Mouse (Mus musculus): ENCODE data around the gene Dcaf4. TPM values are rescaled to one million over a fixed set of nuclear protein-coding genes. Genes with fewer than 3 reads are reported as not detected.

Dcaf4 gene
- polyA plus RNA-seq, 1 experiment from 2014 or later, result 27.3 TPM

DNA sequence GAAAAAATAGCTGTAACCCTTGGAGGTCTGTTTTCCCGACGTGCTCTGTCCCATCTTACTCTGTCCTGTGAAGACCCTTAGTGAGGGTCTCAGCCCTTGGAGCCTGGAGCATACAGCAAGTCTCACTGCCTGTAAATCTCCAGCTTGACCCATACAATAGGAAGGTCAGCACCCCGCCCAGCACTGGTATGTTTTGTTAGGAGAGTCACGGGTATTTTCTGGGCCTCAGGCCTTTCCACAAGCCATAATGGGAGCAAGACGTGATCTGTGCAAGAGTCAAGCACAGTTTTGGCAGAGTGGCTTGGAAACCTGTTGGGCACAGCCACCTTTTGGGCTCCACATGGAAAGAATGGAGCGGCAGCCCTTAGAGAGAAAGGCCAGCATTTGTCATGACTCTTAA, 7.5 kb downstream of the Dcaf4 start:
- no peaks in the 10 kb centered on the region for H3K9me3 ChIP-seq
- H3K4me2 ChIP-seq (replicated peaks), result no peak overlapping the region
- no peak overlapping the region for H3K9ac ChIP-seq
- peaks cover 9% of the 10 kb centered on the region for H3K36me3 ChIP-seq
- no peak overlapping the region for H3K4me3 ChIP-seq (replicated peaks)
- H3K27ac ChIP-seq, result no peak overlapping the region
- 69% methylated on average over 6 of the region's 6 CpGs for WGBS
- H3K4me1 ChIP-seq (replicated peaks), result peaks cover 10% of the 10 kb centered on the region; the same call in 1 of the 2 replicates
- ATAC-seq, result no peak
- H3K27me3 ChIP-seq (replicated peaks), result no peaks in the 10 kb centered on the region

DNA sequence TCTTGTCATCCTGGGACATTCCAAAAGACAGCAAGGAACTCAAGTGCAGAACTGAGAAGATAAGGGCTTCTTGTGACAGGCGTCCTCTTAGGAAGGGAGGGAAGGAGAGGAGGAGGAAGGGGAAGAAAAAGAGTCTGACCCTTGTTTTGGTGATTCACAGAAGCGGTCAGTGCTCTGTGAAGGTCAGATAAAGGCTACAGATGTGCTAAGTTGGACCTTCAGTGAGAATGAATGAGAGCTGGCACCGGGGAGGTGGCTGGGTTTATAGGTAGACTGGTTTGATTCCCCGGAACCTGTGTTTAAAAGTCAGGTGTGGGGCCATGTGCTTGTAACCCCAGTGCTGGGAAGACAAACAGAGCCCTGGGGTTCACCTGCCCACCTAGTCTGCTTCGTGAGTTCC, 8.4 kb downstream of the Dcaf4 start:
- no peak overlapping the region for H3K27ac ChIP-seq
- H3K4me2 ChIP-seq (replicated peaks), result no peak overlapping the region
- H3K4me1 ChIP-seq (replicated peaks), result peaks cover 10% of the 10 kb centered on the region; the same call in 1 of the 2 replicates
- peaks cover 12% of the 10 kb centered on the region for H3K36me3 ChIP-seq
- ATAC-seq, result no peak
- H3K27me3 ChIP-seq (replicated peaks), result no peaks in the 10 kb centered on the region
- H3K4me3 ChIP-seq (replicated peaks), result no peak overlapping the region
- WGBS, result 89% methylated on average over 5 of the region's 5 CpGs
- no peaks in the 10 kb centered on the region for H3K9me3 ChIP-seq
- no peak overlapping the region for H3K9ac ChIP-seq

DNA sequence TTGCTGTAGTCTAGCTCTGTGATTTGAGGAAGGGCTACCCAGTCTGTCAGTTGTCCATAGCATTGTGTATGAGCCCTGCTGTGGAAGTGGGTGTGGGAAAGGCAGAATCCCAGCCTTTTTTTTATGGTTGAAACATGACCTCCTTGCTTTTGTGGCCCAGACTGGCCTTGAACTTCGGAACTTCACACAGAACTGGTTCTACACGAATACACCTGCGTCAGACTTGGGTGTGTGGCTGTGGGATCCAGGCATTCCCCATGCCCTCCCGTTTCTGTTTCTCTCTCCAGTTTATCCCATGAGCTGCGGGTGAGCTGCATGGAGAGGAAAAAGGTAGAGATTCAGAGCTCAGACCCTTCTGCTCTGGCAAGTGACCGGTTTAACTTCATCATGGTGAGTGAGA, 11.7 kb downstream of the Dcaf4 start:
- Histone ChIP-seq H3K4me1 (replicated peaks) (peaks cover 6% of the 10 kb centered on the region; the same call in 1 of the 2 replicates), H3K4me2 (replicated peaks) (no peak overlapping the region), H3K27me3 (replicated peaks) (no peaks in the 10 kb centered on the region), H3K27ac (no peak overlapping the region), H3K4me3 (replicated peaks) (no peak overlapping the region), H3K9ac (no peak overlapping the region), H3K9me3 (no peaks in the 10 kb centered on the region), H3K36me3 (peaks cover 16% of the 10 kb centered on the region)
- 81% methylated on average over 6 of the region's 6 CpGs for WGBS
- ATAC-seq, result peak; percentile 57

DNA sequence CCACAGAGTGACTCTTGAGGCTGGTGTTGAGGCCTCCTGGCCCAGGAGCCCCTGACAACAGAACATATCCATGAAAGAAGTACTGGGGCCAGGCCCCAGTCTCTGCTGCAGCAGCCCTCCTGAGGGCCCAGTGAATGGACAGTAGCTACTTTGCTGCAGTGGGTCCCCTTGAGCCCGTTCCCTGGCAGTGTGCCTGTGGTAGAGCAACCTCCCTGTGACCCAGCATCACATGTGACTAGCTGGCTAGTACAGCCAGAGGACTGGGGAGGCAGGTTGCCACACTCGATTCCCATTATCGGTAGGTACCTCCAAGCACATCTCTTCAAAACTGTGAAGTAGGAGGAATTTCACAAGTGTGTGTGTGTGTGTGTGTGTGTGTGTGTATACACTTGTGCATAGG, 12.7 kb downstream of the Dcaf4 start:
- no peak overlapping the region for H3K4me3 ChIP-seq (replicated peaks)
- WGBS, result 88% methylated on average over 3 of the region's 3 CpGs
- H3K4me1 ChIP-seq (replicated peaks), result peaks cover 6% of the 10 kb centered on the region; the same call in 1 of the 2 replicates
- no peak overlapping the region for H3K27ac ChIP-seq
- no peak overlapping the region for H3K9ac ChIP-seq
- no peak for ATAC-seq
- no peaks in the 10 kb centered on the region for H3K9me3 ChIP-seq
- peaks cover 19% of the 10 kb centered on the region; the same call in 1 of the 2 replicates for H3K36me3 ChIP-seq
- no peak overlapping the region for H3K4me2 ChIP-seq (replicated peaks)
- no peaks in the 10 kb centered on the region for H3K27me3 ChIP-seq (replicated peaks)

DNA sequence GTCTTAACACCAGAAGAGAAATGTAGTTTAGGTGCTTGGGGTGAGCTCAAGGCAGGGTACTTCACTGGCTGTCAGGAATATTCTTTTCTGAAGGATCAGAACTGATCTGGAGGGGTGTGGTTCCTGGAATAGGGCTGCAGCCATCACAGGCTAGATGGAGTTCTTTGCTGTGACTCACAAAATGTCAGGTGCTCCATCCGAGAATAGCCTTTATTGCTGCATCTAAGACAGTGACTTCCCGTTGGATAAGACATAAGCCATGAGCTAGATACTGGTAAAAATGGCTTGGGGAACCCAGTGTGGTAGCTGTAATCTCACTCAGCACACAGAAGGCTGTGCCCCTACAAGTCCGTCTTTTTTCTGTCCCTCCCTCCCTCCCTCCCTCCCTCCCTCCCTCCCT, 13.9 kb downstream of the Dcaf4 start:
- Histone ChIP-seq H3K27ac (no peak overlapping the region), H3K4me2 (replicated peaks) (no peak overlapping the region), H3K4me3 (replicated peaks) (no peak overlapping the region), H3K4me1 (replicated peaks) (peaks cover 6% of the 10 kb centered on the region; the same call in 1 of the 2 replicates), H3K9me3 (no peaks in the 10 kb centered on the region), H3K36me3 (peaks cover 23% of the 10 kb centered on the region; the same call in 1 of the 2 replicates), H3K27me3 (replicated peaks) (no peaks in the 10 kb centered on the region), H3K9ac (no peak overlapping the region)
- no peak for ATAC-seq
- 71% methylated on average over 3 of the region's 3 CpGs for WGBS

DNA sequence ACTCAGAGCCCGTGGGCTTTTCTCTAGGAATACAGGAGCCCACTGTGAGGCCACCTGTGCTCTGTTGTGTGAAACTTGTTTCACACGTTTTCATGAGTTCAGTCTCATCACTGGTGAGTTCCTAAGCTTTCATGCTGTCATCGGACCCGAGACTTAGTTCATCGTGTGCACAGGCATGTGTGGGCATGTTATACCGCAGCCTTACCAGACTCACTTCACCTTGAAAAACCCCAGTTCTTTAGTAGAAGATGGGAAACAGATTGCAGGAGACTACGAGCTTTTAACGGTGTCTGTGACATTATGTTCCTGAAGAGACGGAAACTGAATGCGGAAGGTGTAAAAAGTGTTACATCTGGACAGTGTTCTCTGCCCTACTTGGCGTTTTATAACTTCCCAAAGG, 15.2 kb downstream of the Dcaf4 start:
- no peak for ATAC-seq
- no peak overlapping the region for H3K27ac ChIP-seq
- H3K4me2 ChIP-seq (replicated peaks), result no peak overlapping the region
- no peak overlapping the region for H3K9ac ChIP-seq
- no peaks in the 10 kb centered on the region for H3K27me3 ChIP-seq (replicated peaks)
- H3K4me1 ChIP-seq (replicated peaks), result peaks cover 6% of the 10 kb centered on the region; the same call in 1 of the 2 replicates
- no peaks in the 10 kb centered on the region for H3K9me3 ChIP-seq
- WGBS, result 75% methylated on average over 11 of the region's 11 CpGs
- H3K4me3 ChIP-seq (replicated peaks), result no peak overlapping the region
- peaks cover 25% of the 10 kb centered on the region; the same call in 1 of the 2 replicates for H3K36me3 ChIP-seq

DNA sequence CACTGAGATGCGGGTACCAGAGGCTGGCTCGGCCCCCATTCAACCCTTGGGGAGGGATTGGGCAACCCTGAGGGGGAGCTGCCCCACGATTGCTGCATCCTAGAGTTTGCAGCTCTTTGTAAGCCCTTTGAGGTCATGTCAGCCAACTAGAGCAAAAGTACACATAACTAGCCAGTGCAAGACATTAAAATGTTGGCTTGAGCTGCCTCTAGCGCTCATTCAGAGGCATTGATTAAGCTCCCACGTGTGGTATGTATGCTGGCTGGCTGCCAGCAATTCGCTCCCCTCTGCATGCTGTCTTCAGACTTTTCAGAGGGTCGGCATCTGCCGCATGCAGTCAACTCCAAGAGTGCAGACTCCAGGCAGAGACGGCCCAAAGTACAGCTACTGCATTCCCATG, 15.8 kb downstream of the Dcaf4 start:
- Histone ChIP-seq H3K4me3 (replicated peaks) (no peak overlapping the region), H3K36me3 (peaks cover 26% of the 10 kb centered on the region; the same call in 1 of the 2 replicates), H3K4me2 (replicated peaks) (no peak overlapping the region), H3K27ac (no peak overlapping the region), H3K27me3 (replicated peaks) (no peaks in the 10 kb centered on the region), H3K4me1 (replicated peaks) (peaks cover 6% of the 10 kb centered on the region; the same call in 1 of the 2 replicates), H3K9ac (no peak overlapping the region), H3K9me3 (no peaks in the 10 kb centered on the region)
- WGBS, result 53% methylated on average over 9 of the region's 9 CpGs
- ATAC-seq, result no peak

DNA sequence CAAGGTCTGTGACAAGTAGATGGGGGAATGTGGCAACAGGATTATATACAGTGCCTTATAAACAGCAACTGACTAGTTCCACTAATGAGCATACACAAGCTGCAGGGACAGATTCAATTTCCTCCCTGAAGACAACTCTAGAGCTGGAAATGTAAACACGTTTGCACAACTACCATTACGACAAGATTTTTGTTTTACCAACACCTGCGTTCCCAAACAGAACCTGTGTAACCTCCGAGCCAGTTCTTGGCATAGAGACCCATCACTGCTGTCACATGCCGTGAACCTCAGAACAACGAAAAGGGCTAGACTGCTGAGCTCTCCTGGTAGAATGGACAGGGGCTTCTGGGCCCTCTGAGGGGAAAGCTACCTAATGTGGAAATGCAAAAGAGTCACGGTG, 23.7 kb downstream of the Dcaf4 start:
- H3K4me3 ChIP-seq (replicated peaks), result no peak overlapping the region
- ATAC-seq, result no peak
- peaks cover 21% of the 10 kb centered on the region; the same call in 1 of the 2 replicates for H3K36me3 ChIP-seq
- H3K9me3 ChIP-seq, result no peaks in the 10 kb centered on the region
- WGBS, result 76% methylated on average over 7 of the region's 7 CpGs
- H3K4me1 ChIP-seq (replicated peaks), result no peaks in the 10 kb centered on the region
- no peaks in the 10 kb centered on the region for H3K27me3 ChIP-seq (replicated peaks)
- H3K9ac ChIP-seq, result no peak overlapping the region
- no peak overlapping the region for H3K27ac ChIP-seq
- H3K4me2 ChIP-seq (replicated peaks), result no peak overlapping the region

DNA sequence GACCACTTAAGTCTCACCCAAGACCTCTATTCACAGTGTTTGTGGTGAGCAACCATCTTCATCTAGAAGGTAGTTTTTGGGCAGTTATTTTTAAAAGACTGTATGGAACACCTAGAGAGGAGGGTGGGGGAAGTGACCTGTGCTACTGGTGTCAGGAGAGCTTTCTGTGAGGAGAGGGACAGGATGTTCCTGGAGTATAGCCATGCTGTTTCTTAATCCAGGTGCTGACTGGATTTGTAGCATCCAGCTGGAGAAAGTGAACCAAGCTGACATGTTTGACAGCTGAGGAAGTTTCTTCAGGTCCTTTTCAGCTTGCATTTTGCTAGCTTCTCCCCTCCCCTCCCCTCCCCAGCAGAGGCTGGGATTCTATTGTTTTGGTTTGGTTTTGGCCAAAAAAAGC, 24.5 kb downstream of the Dcaf4 start:
- H3K27me3 ChIP-seq (replicated peaks), result no peaks in the 10 kb centered on the region
- H3K4me2 ChIP-seq (replicated peaks), result no peak overlapping the region
- H3K9ac ChIP-seq, result no peak overlapping the region
- H3K4me3 ChIP-seq (replicated peaks), result no peak overlapping the region
- no peak for ATAC-seq
- H3K9me3 ChIP-seq, result no peaks in the 10 kb centered on the region
- no peak overlapping the region for H3K27ac ChIP-seq
- H3K36me3 ChIP-seq, result peaks cover 14% of the 10 kb centered on the region; the same call in 1 of the 2 replicates
- H3K4me1 ChIP-seq (replicated peaks), result no peaks in the 10 kb centered on the region

DNA sequence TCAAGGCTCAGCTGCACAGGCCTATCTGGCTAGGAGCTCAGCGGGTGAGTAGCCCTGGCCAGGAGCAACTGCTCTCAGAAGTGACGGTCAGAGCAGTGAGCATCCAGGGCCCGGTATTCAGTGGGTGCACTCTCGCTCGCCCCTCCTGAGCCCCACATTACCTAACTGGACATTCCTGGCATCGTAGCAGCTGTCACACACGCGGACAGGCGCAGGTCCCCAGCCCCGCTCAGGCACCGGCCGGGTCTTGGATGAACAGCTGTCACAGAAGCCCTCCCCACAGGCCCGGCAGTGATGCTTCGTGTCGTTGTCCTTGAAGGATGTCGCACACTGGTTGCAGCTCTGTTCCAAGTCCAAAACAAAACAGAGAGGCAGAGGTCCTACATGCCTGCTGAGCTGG, 31.0 kb downstream of the Dcaf4 start:
- Histone ChIP-seq H3K4me2 (replicated peaks) (no peak overlapping the region), H3K4me1 (replicated peaks) (no peaks in the 10 kb centered on the region), H3K9me3 (no peaks in the 10 kb centered on the region), H3K9ac (no peak overlapping the region), H3K27me3 (replicated peaks) (no peaks in the 10 kb centered on the region), H3K4me3 (replicated peaks) (no peak overlapping the region), H3K36me3 (peaks cover 24% of the 10 kb centered on the region; the same call in 1 of the 2 replicates), H3K27ac (no peak overlapping the region)
- WGBS, result 88% methylated on average over 16 of the region's 16 CpGs
- no peak for ATAC-seq

DNA sequence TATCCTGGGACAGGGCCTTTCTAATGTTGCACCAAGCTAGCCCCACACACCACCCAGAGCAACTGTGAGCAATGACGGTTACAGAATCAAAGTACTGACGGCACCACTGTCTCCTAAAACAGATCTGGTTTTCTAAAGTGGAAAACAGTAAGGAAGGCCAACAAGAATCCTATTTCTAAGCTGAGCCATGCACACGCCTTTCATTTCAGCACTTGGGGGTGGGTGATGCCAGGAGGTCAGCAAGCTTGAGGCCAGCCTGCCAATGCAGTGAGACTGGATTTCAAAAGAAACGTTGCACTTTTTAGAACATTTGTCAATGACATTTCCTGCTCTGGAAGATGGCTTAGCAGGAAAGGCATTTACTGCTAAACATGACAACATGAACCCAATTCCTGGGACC, 33.5 kb downstream of the Dcaf4 start:
- ATAC-seq, result no peak
- Histone ChIP-seq H3K36me3 (peaks cover 29% of the 10 kb centered on the region; the same call in 1 of the 2 replicates), H3K4me3 (replicated peaks) (no peak overlapping the region), H3K9ac (no peak overlapping the region), H3K4me2 (replicated peaks) (no peak overlapping the region), H3K4me1 (replicated peaks) (no peaks in the 10 kb centered on the region), H3K27ac (no peak overlapping the region), H3K9me3 (no peaks in the 10 kb centered on the region), H3K27me3 (replicated peaks) (no peaks in the 10 kb centered on the region)
- 83% methylated on average over 4 of the region's 4 CpGs for WGBS

DNA sequence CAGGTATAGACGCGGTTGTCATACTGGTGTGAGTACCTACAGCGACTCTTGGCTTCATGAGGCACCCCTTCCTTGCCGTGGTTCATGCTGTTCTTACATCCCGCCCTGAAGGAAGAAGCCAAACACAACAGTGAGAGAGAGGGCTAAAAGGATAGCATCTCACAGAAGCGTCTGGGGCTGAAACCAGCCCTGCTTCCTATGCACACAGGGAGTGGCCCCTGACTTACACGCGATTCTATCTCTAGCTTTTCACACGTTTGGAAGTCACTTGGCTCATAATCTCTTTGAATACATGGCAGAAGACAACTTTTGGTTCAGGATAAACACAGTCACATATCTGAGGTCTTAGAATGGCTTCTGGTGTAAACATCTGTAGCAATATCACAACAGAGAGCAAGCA, 35.3 kb downstream of the Dcaf4 start:
- H3K4me2 ChIP-seq (replicated peaks), result no peak overlapping the region
- no peaks in the 10 kb centered on the region for H3K9me3 ChIP-seq
- H3K4me1 ChIP-seq (replicated peaks), result no peaks in the 10 kb centered on the region
- ATAC-seq, result no peak
- H3K4me3 ChIP-seq (replicated peaks), result no peak overlapping the region
- no peak overlapping the region for H3K9ac ChIP-seq
- H3K36me3 ChIP-seq, result peaks cover 29% of the 10 kb centered on the region; the same call in 1 of the 2 replicates
- no peak overlapping the region for H3K27ac ChIP-seq
- H3K27me3 ChIP-seq (replicated peaks), result no peaks in the 10 kb centered on the region
- 68% methylated on average over 9 of the region's 9 CpGs for WGBS

DNA sequence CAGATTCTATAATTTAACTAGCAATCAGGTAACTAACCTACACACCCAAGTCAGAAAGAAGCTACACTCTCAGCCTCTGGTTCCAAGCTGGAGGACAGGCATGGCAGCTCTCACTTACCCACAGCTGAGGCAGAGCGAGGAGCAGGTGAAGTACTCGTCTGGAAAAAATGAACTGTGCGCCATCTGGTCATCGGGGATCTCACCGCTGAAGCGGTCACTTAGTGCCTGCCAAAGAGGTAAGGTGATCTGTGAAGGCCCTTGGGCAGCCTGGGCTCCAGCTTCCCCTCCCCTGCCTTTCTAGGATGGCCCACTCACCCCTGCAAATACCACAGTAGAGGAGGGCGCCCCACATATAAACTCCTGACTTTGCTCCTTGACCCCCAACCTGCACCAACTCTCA, 38.2 kb downstream of the Dcaf4 start:
- peaks cover 19% of the 10 kb centered on the region; the same call in 1 of the 2 replicates for H3K36me3 ChIP-seq
- H3K27me3 ChIP-seq (replicated peaks), result no peaks in the 10 kb centered on the region
- H3K4me3 ChIP-seq (replicated peaks), result no peak overlapping the region
- no peak overlapping the region for H3K9ac ChIP-seq
- no peak overlapping the region for H3K27ac ChIP-seq
- no peaks in the 10 kb centered on the region for H3K9me3 ChIP-seq
- no peak overlapping the region for H3K4me2 ChIP-seq (replicated peaks)
- no peaks in the 10 kb centered on the region for H3K4me1 ChIP-seq (replicated peaks)
- 91% methylated on average over 7 of the region's 7 CpGs for WGBS
- no peak for ATAC-seq

All from intestine, embryonic 15.5 days (tissue).